Mouse (Mus musculus) spleen, postnatal 4 days (tissue): ENCODE results near the gene Sfxn2.

Source experiments
- DNase-seq, 2 experiments: peaks; one replicate each; pipeline ENCODE4 v3.0.0; 2022; ENCODE audit warnings: low spot score in 2 of 2

Gene Sfxn2

DNA sequence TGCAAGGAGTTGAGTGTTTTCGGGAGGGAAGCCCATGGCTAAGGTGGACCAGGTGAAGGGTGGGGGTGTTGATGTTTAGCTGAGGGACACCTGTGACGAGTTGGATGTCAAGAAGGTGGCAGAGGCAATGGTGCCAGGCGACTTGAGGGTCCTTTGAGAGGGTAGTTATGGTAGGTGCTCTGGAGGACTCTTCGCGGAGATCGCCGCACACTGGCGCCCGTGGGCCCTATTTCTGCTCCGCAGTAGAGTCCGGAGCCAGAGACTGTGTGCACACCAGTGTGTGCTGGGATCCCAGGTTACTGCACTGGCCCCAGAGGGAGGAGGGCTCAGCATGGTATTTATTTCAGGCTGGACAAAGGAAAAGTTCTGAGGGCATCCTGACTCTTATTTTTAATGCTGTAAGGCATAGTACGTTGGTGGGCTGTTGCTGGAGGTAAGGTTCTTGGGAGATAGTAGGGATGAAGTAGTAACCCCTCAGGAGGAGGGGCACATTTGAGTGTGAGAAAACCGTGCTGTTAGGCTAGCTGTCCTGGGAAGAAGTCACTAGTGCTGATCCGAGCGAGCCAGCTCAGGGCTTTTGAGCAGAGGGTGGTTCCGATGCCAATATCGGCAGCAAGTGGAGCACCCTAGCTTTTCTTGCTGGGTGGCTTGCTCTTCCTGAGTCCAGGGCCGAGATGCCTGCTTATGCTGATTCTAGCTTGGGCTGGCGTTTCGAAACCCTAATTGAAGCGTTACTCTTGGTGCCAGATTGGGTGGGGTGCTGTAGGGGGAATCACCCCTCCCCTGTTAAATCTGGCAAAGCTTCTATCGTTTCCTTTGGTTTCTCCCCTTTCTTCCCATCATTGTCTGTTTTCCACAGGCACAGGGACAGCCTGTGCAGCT lies 26.5 kb downstream of the Sfxn2 start:
- peak in 1 of 2 experiments; percentile 69 for DNase-seq

DNA sequence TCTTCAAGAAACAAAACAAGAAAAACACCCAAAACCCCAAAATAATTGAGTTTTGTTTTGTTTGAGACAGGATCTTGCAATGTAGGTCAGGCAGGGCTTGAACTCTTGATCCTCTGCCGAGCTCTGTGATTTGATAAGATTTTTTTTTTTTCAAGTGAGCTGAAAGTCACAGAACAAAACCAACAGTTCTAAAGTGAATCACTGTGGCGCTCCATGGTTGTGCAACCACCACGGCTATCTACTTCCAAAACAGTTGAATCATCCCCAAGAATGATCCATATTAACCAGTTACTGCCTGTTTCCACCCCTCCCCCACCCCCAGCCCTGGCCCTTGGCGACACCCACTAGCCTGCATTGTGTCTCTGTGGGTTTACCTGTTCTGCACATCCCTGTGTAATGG lies 27.2 kb downstream of the Sfxn2 start:
- peak in 1 of 2 experiments; percentile 48 for DNase-seq

DNA sequence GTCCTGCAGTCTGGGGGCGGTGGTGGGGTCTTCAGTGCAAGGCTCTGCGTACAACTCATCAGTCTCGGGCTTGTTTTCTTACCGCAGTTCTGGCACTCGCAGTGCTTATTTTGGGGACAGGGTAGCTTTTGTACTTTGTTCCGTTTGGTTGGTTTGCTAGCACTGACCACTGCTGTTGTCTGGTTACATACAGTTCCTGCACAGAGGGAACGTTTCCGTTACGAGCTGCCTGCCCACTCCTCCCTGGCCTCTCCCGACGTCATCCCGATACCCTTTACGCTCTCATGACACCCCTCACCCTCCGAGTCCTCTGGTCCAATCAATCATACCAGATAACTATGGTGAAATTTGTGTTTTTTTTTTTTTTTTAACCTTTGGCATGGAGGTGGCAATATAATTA lies 28.3 kb downstream of the Sfxn2 start:
- DNase-seq: no peak

DNA sequence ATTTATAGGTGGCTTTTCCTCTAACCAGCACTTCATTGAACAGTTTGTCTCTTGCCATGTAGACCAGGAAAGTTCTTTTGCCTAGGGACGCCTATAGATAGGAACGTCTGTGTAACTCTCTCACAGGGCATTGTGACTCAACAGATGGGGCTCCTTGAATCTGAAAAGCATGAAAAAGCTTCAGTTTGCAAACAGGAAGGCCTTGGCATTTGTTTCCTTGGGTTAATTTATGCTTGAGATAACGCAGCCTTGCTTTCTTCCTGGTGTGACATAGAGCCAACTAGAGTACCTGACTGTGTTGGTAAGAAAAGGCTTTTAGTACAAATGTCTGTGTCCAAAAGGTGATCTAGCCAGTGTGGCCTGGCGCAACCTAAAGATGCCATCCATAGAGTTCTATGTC lies 29.2 kb downstream of the Sfxn2 start:
- no peak for DNase-seq

DNA sequence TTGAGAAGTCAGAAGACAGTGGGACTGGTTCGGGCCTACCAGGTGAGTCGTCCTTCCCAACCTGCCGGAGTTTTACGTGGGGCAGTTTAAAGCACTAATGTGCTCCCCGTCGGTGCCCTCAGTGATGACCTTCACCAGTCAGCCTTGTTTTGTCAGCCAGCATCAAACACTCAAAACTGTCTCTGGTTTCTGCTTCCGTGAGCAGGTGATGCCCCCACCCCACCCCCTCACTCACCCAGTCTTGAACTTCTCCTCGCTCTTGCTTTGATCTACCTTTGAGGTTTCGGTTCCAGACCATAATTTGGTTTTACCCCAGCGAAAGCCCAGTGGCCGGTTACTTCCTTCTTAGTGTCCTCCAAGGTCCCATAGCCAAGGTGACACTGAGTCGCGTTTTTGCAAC lies 33.6 kb downstream of the Sfxn2 start:
- DNase-seq: no peak

DNA sequence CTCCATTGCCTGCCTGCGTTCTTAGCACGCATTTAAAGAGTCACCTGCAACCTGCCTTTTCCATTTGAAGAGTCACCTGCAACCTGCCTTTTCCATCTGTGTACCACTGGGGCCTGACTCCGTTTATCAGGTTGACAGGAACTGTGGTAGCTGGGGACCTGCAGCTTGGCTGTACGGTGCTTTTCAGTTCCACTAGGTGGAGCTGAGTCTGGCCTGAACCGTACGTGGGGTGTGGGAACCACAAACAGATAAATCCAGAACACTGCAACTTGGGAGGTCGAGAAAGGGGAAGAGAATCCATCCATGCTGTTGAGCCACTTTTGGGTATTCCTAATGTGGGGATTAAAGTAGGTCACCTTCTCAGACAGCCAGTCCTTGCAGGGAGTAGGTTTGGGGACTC lies 34.3 kb downstream of the Sfxn2 start:
- no peak for DNase-seq

DNA sequence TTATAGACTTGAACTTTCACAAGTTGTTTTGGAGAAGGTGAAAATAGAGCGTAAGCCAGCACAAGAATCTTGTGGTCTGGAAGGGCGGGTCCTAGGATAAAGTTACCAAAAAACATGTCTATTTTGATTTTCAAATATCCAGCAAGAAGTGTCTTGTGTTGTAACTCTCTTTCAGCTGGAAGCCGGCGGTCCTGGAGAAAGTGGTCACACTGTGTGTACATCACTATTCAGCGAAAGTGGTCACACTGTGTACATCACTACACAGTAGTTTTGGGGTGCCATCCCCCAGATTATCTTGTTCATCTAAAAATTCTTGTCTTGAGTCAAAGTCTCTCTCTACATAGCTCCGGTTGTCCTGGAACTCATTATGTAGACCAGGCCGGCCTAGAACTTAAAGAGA lies 35.0 kb downstream of the Sfxn2 start:
- no peak for DNase-seq

DNA sequence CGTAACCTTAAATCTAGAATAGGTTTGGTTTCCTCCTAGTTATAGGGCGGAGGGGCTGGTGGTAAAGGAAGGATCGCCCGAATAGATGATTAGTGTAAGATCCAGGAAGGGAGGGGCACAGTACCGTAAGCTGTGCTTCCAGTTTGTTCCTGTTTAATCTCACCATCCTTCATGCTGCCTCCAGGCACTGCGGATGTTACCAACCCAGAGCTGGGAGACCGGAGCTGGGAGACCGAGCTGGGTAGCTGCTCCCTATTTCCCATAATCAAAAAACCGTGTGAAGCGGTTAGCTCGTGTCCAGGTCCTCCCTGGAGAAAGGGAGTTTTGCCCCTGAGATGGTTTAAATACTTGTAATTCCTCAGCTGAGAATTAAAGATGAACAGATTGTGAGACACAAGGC lies 43.2 kb downstream of the Sfxn2 start:
- no peak for DNase-seq

DNA sequence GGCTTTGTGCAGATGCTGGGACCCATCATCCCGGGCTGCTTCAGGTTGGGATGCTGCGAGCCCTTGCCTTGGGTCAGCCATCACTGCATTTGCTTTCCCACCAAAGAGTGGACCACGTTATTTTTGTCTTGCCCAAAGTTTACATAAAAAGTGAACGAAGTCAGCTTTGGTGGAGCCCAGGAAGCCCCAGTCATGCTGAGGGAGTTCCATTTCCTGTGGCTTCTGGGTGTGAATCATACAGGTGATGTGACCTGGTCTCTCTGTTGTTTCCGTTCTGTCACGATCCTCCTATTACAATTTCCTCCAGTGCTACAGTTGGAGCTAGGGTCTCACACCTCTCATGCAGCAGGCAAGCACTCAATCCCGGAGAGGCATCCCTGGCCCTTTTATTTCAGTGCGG lies 44.2 kb downstream of the Sfxn2 start:
- no peak for DNase-seq

DNA sequence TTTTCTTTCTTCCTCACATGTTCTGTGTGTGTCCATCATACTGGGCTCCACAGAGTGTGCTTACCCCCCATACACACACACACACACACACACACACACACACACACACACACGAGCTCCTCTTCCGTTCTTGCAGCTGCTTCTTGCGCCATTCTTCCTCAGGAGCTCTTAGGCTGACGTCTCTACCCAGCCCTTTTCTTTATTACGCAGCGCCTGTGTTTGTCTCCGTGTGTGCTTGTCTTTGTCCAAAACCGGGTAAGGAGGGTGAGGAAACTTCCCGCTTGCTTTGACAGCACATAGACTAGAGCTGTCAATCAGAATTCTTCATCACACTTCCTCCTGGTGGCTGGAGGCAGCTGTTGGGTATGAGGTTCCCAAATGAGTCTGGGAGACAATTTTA lies 45.2 kb downstream of the Sfxn2 start:
- DNase-seq: no peak

DNA sequence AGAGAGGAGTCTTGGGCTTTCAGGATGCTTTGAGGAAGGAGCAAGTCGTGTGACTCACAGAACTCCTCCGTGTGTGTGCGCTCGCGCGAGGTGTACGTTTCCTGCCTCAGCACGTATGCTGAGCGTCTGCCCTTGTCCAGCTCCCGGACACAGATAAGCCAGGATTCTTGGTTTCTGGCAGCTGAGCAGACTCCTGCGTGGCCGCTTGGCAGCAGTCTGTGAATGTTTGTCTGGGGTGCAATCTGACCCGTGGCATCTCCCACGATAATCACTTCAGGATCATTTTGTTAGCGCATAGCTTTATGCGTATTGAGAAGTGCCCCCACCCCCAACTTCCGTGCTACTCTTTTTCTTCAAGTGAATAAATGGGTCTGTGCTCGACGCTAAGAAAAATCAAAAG lies 45.8 kb downstream of the Sfxn2 start:
- DNase-seq: no peak

DNA sequence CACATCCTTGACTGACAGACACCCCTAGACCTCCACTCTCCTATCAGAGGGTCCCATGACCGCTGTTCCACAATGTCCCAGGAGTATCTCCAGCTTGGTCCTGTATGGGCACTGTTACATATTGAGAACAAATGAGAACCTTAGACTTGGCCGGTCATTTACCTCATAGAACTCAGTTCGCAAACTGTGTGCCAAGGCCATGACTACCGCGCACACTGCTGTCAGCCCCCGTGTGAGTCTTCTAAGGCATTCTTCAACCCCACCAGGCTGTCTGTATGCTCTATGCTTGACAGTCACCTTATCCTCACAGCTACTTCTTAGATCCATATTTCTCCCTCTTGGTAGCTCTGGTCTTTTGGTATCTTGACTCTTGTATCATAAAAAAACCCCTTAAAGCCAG lies 46.4 kb downstream of the Sfxn2 start:
- DNase-seq: no peak

DNA sequence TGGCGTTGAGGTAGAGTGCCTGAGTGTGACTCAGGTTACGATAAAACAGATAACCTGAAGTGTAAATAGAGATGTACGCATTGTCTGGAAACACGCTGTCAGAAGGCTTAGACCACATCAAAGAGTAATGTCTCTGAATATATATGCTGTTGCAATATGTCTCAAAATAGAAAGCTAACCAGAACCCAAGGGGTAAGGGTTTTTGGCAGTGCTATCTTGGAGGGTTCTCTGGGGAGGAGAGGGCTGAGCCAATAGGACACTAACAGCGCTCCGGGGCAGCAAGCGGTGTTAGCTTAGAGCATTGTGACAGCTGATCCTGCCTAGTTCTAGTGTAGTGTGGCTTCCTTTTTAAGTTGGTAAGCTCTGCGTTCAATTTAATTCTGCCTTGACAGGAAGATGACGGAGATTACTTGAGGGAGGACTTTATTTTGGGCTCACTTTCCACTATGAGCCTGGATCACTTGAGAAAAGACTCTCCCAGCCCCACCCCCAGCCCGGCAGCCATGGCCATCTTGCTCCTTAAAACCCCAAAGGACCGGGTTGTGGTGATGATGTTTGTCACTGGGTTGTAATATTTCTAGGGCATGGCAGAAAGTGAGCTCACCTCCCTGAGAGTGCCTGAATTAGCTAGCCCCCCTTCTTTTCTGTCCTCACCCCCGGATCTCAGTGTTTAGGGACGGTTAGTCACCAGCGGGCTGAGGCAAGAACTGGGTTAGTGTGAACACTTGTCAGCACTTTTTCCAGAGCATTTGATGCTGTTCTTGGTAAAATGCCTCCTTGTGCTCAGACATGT lies 47.0 kb downstream of the Sfxn2 start:
- DNase-seq: no peak

DNA sequence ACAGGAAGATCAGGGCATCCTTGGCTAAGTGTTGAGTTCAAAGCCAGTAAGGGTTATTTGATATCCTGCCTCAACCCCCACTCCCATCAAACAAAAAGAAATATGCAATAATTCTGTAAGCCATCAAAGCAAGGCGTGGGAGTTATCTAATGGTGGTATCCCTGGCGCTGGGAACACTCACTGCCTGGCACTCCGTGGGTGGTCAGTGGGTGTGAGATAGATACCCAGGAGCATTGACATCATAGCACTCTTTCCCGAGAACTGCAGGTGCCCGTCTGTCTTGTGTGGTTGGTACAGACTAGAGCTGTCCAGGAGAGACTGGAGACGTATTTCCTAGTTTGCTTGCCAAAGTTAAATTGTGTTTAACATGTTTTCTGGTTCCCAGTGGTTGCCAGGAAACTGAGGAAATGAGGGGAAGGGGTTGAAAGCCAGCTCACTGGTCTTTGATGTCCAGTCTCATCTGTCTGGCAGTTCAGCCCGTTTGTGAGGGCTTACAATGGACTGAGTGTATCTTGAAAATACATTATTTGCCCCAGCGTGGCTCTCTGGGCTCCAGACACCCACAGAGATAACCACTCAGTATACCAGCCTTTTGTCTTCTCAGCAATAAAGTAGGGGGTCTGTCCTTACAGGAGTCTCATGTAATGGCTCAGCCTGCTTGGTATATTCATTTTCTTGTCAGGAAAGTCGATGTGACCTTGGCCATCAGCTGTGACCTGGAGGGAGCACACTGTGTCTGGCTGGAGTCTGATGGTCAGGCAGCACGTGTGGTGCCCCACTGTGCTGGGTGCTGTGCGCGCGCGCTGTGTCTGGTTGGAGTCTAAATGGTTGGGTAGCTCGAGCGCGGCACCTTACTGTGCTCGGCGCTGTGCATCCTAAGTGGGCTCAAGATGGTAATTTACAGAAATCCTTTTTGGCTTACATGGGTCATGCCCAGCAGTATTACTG lies 48.3 kb downstream of the Sfxn2 start:
- no peak for DNase-seq

DNA sequence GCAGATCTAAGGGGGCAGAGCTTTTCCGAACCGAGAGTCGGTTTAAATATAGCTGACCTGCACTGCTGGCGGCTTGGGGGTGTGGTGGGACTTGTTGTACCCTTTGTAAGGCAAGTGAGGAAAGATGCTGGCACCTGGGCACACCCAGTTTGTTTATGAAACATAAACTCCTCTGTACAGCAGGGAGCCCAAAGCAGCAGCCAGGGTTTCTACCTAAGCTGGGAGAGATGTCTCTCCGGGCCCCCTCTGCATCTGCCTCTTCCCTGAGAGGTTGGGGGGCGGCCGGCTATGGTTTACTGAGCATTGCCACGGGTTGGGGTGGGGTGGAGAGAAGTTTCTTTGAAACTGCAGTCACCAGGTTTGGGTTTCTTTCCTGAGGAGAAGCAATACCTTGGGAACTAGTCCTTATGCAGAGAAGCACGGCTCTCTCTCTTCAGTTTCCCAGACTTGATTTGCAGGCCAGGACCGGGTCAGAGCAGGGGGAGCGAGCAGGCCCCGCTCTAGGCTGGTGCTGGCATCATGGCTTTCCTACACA lies 49.6 kb downstream of the Sfxn2 start:
- no peak for DNase-seq

DNA sequence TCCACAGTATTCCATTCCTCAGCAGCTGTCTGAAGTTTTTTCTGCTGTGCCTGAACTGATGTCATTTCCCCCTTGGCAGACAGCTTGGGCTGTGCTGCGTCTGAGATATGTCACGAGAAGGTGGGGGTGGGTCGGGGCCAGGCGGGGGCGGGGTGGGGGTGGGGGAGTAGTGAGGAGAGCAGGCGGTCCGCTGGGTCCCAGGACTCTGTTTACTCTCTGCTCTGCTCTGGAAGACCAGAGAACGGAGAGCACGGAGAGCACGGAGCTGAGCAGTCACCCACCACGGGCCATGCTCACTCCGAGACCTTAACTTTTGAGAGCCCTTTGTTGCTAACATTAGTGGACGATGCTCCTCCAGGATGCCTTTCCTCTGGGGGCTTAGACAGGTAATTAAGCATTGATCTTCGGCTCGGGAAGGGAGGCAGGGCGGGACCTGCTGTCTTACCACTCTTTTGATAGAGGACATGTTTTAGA lies 50.1 kb downstream of the Sfxn2 start:
- no peak for DNase-seq

DNA sequence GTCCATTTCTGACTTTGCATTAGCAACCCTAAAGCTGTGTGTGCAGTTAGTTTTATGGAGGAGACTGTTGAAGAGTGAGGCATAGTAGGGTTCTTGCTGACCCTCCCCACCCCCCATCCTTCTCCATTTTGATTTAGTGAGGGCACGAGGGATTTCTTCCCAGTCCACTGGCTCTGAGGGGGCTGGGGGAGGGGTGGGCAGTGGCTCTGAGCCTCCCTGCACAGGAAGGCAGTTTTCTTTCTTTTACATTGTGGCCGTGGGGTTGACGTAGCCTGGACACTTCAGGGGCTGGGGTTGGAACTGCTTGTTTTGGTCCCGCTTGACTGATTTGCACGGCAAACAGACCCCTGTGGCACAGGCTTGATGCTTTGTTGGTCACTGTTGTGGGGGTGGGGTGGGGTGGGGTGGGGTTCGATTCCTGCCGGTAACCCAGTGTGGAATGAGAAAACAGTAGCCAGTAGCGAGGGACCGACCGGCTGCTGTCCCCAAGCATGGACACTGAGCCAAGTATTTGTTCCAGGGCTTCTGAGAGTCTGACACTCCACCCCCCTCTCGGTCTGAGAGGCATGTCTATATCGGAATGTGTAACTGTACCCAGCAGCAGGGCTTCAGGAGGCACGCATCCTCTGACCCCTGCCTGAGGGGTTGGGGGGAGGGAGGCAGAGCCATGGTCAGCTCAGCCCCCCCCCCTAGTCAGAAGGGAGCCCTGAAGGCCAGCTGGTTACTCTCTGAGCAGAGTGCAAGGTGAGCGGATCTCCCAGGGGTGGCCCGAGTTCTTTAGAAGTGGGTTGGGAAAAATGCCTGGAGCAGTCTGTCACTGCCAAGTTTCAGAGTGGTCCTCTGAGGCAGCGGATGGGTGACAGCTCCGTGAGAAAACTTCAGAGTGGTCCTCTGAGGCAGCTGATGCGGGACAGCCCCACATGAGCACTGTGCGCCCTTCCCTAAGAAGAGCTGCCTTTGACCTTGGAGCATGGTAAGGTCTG lies 50.9 kb downstream of the Sfxn2 start:
- DNase-seq: no peak

DNA sequence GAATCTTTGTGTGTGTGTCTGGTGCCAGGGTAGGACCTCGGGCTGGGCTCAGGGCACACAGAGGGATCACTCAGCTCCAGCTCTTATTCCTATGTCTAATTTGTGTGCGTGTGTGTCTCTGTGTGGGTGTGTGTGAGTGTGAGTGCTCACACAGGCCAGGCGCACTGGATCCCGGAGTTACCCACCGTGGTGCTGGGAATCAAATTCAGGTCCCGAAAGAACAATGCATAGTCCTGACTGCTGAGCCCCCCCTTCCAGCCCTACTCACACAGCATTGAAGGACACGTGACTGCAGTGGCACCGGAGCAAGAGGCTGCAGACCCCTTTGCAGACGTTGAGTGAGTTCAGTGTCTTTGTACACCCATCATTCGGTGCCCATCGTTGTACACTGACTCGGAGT lies 51.9 kb downstream of the Sfxn2 start:
- no peak for DNase-seq

DNA sequence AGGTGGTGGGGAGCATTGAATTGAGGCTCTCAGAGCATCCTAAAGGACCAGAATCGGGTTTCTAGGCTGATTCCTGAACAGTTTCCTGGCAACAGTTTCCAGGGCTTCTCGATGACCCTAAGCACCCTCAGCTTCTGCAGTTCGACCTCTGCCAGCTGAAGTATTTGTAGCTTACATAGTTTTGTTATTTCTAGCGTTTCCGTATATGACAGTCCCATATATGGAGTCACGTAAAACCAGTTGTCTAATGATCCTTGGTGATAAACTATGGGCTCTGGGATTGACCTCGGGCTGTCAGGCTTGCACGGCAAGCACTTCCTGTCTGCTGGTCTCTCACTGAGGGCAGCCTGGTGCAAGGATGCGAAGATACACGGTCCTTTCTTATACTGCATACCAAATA lies 52.4 kb downstream of the Sfxn2 start:
- no peak for DNase-seq

DNA sequence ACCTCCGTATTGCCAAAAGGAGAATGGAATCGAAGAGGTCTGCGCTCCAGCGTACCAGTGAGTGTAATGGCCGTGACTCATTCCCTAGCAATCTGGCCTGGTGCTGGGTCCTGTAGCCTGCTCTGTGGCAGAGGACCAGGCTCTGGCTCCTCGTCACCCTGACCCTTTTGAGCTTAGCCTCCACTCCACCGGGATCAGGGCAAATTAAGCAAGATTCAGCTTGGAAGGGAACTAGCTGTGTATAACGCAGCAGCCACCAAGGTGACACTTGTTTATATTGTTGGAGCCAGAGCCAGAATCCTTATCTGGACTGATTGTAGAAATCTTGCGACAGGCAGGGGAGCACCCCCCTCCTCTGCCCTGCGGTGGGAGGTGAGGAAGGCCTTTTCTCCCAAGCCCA lies 55.2 kb downstream of the Sfxn2 start:
- DNase-seq: no peak
